In genomic region chr3:101713138-101713638, GRCm38 (mm10) we compare ENCODE assay signal across 7 mouse cellular contexts.
A peak's percentile ranks its signal among the peaks of the same experiment; 100 is the strongest.
DNase-seq lines count a peak whose midpoint lies in the region; ATAC-seq and TF ChIP-seq lines count a peak whose summit lies in the region.

No protein-coding gene starts in this region.

- no peak overlapping the region for H3K9ac ChIP-seq in ES-Bruce4 (ENCODE audit: low read depth, poor library complexity, severe bottlenecking)
- peak overlapping the region; percentile 38; the same call in 1 of the 2 replicates for H3K9ac ChIP-seq in hindbrain, embryonic 16.5 days (ENCODE audit: low read depth, low read length)
- no peak overlapping the region; the same call in 1 of the 2 replicates for H3K9ac ChIP-seq in stomach, embryonic 14.5 days (replicated peaks; ENCODE audit: low read depth, low read length)

- 12% methylated on average over 11 of the region's 11 CpGs for WGBS in hindbrain, embryonic 16.5 days
- WGBS in stomach, embryonic 14.5 days, result 24% methylated on average over 11 of the region's 11 CpGs

- CTCF ChIA-PET in Patski (lab: Charles Lee), result interaction anchor here (0.8 to 1.7 kb wide), 3 partner anchors 13 to 17 kb away, joined by 3 to 5 read pairs (median 4); no protein-coding TSS in a partner anchor

- POLR2A ChIA-PET in Patski (lab: Charles Lee), result interaction anchor here (1.0 to 1.3 kb wide), 2 partner anchors 106 to 109 kb away, joined by 4 to 5 read pairs; no protein-coding TSS in a partner anchor

- H3K36me3 ChIP-seq in ES-Bruce4 (ENCODE audit: control insufficient read depth, insufficient read depth, low read length, poor library complexity, severe bottlenecking), result no peaks in the 10 kb centered on the region
- no peaks in the 10 kb centered on the region for H3K36me3 ChIP-seq in hindbrain, embryonic 16.5 days (ENCODE audit: control insufficient read depth, insufficient read depth, low read length)
- H3K36me3 ChIP-seq in stomach, embryonic 14.5 days (ENCODE audit: control insufficient read depth, insufficient read depth, low read length), result no peaks in the 10 kb centered on the region

- H3K4me3 ChIP-seq in ES-Bruce4 (ENCODE audit: low read depth, low read length), result peak overlapping the region; percentile 28
- H3K4me3 ChIP-seq in hindbrain, embryonic 16.5 days (ENCODE audit: low read length), result no peak overlapping the region
- H3K4me3 ChIP-seq in stomach, embryonic 14.5 days (ENCODE audit: low read depth, low read length), result no peak overlapping the region

- peak overlapping the region; percentile 59 for H3K27ac ChIP-seq in ES-Bruce4 (ENCODE audit: insufficient read depth, low read length)
- H3K27ac ChIP-seq in hindbrain, embryonic 16.5 days (ENCODE audit: low read depth, low read length), result no peak overlapping the region
- peak overlapping the region; percentile 60 for H3K27ac ChIP-seq in stomach, embryonic 14.5 days (ENCODE audit: low read length)

- no peaks in the 10 kb centered on the region for H3K9me3 ChIP-seq in ES-Bruce4 (replicated peaks; ENCODE audit: control insufficient read depth, insufficient read depth, low read length, poor library complexity, severe bottlenecking)
- no peaks in the 10 kb centered on the region for H3K9me3 ChIP-seq in hindbrain, embryonic 16.5 days (ENCODE audit: control insufficient read depth, low read length)
- no peaks in the 10 kb centered on the region for H3K9me3 ChIP-seq in stomach, embryonic 14.5 days (ENCODE audit: control insufficient read depth, low read depth, low read length)

- TF ChIP-seq CTCF in ES-Bruce4 (IDR thresholded peaks at IDR 0.05; ENCODE audit: low read depth, low read length) (no peak), Patski (IDR thresholded peaks at IDR 0.05) (no peak)

- no peak for TF ChIP-seq POLR2A in ES-Bruce4 (IDR thresholded peaks at IDR 0.05; ENCODE audit: insufficient read depth, low read length)

- peak; percentile 99 for DNase-seq in Patski (ENCODE audit: low read depth, low spot score)
- peak; percentile 28 to 41 for DNase-seq in gastrocnemius, adult 8-10 months (ENCODE audit: low spot score in 2 of 2)
- DNase-seq in urinary bladder, postnatal 10 days (ENCODE audit: low spot score), result no peak
- DNase-seq in cerebellum, adult 9-11 months, result no peak

- H3K27me3 ChIP-seq in ES-Bruce4 (ENCODE audit: control insufficient read depth, insufficient read depth, low read length, poor library complexity, severe bottlenecking), result no peaks in the 10 kb centered on the region
- no peaks in the 10 kb centered on the region for H3K27me3 ChIP-seq in Patski
- no peaks in the 10 kb centered on the region for H3K27me3 ChIP-seq in hindbrain, embryonic 16.5 days (replicated peaks; ENCODE audit: control insufficient read depth, insufficient read depth, low read length)
- H3K27me3 ChIP-seq in stomach, embryonic 14.5 days (ENCODE audit: control insufficient read depth, insufficient read depth, low read length), result no peaks in the 10 kb centered on the region

- peak; percentile 74 for ATAC-seq in Patski
- ATAC-seq in hindbrain, embryonic 16.5 days, result peak; percentile 51
- ATAC-seq in stomach, embryonic 14.5 days (ENCODE audit: insufficient number of reproducible peaks, insufficient read depth, low FRiP score, low read depth), result no peak

- in situ Hi-C loops in Patski (cut with MboI; ENCODE audit: low pct_unique_long_range_greater_than_20kb), result no loop called here

- peaks cover 10% of the 10 kb centered on the region for H3K4me1 ChIP-seq in ES-Bruce4 (ENCODE audit: control insufficient read depth, insufficient read depth, low read length)
- peaks cover 17% of the 10 kb centered on the region for H3K4me1 ChIP-seq in hindbrain, embryonic 16.5 days (ENCODE audit: control insufficient read depth, insufficient read depth, low read depth, low read length)
- H3K4me1 ChIP-seq in stomach, embryonic 14.5 days (ENCODE audit: control insufficient read depth, insufficient read depth, low read length), result peaks cover 28% of the 10 kb centered on the region

- TF ChIP-seq EP300 in ES-Bruce4 (IDR thresholded peaks at IDR 0.05; ENCODE audit: insufficient read depth, low read depth, low read length), result no peak

- peak overlapping the region; percentile 33 for H3K4me2 ChIP-seq in hindbrain, embryonic 16.5 days (ENCODE audit: low read length)
- H3K4me2 ChIP-seq in stomach, embryonic 14.5 days (replicated peaks; ENCODE audit: low read depth, low read length), result peak overlapping the region; percentile 22

Comparison
In these comparisons a context has a peak if more than half of its experiments do, and no peak if none do; other contexts are left out.
1. DNase-seq: peak in Patski (single experiment) and gastrocnemius, adult 8-10 months (2 of 2); none in urinary bladder, postnatal 10 days (single experiment) and cerebellum, adult 9-11 months (single experiment).